Mouse (Mus musculus) lung, postnatal 10 days (tissue): ENCODE measurements around the gene Bmpr1b.
"Not testable (repeated sequence)": the region's sequence is repeated elsewhere in the genome, so short reads cannot be mapped to it uniquely, and the experiment has no call there.

ENCODE experiments used
- DNase-seq: peaks from one replicate; pipeline ENCODE4 v3.0.0; 2021

Bmpr1b gene

DNA sequence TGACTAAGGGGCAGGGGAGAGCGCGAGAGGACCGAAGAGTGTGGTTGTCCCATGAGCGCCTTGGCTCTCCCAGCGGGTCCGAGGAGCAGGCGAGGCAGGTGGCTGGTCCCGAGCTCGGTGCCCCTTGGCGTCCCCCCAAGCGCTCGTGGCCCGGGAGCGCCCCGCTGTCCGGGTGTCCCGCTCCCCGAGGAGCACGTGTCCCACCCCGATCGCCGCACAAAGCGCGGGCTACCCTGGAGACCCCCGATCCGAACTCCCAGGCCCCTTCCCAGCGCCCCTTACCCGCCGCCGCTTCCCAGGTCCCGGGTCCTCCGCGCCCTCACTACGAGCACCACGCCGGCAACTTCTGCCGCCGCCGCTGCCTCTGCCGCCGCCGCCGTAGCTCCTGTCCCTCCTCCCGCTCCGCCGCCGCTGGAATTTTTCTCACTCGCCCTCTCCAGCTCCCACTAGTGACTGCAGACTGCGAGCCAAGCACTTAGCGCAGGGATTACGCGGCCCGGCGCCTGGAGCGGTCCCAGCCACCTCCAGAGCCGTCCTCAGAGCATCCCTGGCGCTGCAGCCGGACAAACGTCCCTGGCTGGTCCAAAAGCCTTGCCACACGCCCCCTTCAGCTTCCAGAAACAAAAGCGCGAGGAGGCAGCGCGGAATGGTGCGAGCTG lies at the start of gene Bmpr1b:
Gene Bmpr1b (minus strand): TSS at position 563 of the 659 bp plus-strand sequence.
- peak; percentile 77 for DNase-seq

DNA sequence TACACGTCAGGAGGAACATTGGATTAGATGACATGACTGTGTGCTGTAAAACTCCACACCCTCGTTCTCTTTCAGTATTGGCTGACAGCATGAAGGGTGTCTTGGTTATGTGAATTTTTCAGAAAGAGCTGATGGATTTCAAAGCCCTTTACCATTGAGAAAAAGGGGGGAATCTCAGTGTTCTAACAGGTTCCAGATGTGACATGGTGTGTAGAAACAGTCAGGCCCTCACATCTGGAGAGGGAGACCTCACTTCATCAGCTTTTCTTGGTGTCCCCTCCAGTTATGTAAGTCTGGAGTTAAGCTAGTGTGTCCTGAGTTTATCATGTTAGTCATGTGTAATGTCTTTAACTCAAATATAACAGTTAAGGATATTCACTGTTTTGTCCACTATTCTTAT lies 43.6 kb upstream of the Bmpr1b start:
- no peak for DNase-seq

DNA sequence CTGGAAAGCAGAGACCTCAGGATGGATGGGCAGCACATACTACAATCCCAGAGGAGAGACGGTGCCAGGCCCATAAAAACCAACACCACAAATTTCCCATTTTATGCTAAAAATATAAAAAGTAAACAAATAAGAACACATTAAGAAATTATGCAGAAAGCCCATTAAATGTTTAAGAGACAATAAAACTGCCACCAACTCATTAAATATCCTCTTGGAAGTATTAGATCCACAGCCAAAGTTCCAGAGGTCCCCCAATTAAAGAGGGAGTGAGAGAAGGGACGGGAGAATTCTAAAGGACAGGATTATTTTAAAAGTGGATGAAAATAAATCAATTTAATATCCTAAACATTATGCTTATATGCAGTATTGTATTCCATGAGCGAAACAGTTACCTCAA lies 43.0 kb upstream of the Bmpr1b start:
- no peak for DNase-seq

DNA sequence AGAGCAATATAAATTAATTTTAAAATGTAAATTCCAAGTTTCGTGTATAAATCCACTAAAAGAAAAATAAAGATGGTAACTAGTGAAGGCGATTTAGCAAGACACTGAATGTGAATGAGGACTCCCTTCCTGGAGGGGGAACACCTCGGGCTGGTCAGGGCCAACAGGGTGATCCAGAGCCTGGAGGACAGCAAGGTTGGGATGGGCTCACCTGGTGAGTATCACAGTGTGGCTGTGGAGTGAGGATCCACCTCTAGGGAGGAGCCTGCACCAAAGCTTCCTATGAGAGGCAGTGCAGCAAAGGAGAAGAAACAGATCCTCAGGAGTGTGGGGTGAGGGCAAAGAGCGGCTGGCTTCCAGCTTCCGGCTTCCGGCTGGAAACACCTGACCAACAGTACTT lies 40.8 kb upstream of the Bmpr1b start:
- DNase-seq = no peak

DNA sequence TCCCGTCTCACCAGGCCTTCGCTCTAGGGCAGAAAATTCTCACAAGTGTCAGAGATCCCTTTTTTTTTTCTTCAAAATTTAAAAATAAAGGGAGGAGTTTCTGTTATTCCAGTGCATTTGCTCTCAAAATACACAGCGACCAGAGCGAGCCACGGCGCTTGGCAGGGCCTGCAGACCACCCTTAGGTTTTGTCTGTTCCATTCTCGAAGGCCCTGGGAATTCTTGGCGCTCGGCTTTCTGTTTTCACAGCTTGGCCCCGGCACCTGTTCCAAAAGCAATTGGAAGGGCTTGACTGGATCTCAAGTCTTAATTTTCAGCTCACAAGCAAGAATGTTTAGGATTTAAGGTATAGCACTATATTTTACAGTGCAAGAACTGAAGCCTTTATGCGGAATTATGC lies 39.8 kb upstream of the Bmpr1b start:
- no peak for DNase-seq

DNA sequence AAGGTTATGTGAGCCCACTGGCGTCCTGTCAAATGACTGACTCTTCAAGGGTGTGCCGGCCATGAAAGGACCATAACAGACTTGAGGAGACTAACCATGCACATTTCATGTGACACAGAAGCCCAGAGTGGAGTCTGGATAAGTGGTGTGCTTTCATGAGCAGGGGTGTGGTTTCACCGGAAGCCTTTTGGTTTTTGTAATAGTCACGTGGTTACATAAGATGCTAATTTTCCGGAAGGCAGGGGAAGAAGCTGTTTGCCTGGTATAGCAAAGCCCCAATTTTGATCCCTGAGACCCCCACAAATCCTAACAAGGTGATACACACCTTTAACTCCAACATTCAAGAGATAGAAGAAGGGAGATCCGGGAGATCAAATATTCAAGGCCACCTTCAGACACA lies 38.3 kb upstream of the Bmpr1b start:
- DNase-seq = no peak

DNA sequence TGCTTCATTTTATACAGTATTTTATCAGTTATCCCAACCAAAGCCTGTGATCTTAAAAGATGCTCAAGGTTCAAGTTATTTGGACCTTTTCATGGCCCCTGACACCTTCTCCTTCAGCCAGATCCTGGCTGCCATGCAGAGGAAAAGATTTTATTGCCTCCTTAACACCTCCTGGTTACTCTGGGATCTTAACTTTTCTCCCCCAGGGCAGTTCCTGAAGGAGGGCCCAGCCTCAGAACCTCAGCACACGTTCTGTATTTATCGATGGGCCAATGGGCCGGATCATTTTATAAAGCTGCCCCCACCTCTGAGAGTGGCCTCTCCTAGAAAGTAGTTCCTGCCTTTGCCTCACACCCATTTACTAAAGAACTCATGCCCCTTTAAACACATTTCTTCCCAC lies 37.1 kb upstream of the Bmpr1b start:
- no peak for DNase-seq

DNA sequence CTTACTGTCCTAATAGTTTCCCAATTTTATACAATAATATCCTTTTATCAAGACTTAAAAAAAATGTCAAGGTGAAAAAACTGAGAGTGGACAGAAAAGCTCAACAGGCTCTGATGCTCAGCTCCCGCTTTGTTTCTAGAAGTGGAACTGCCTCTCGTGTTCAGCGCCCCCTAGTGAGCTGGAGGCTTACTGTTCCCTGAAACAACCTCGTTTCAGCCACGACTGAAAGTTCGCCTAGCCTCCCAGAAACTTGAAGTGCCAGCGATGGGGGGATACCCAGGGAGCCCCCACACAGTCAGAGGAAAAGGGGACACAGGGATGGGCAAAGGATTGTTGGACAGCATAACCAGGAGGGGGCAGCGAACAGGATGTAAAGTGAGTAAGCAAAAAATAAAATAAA lies 26.9 kb upstream of the Bmpr1b start:
- DNase-seq = no peak

DNA sequence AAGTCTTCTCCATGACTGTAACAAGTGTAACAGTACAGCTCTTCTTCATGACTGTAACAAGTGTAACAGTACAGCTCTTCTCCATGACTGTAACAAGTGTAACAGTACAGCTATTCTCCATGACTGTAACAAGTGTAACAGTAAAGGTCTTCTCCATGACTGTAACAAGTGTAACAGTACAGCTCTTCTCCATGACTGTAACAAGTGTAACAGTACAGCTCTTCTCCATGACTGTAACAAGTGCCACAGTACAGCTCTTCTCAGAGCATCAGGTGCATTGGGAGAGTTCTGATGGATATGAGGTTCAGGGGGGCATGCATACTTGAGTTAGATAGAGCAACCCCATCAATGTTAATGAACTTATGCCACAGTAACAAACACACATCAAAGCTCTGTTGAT lies 22.4 kb upstream of the Bmpr1b start:
- DNase-seq = not testable (repeated sequence)

DNA sequence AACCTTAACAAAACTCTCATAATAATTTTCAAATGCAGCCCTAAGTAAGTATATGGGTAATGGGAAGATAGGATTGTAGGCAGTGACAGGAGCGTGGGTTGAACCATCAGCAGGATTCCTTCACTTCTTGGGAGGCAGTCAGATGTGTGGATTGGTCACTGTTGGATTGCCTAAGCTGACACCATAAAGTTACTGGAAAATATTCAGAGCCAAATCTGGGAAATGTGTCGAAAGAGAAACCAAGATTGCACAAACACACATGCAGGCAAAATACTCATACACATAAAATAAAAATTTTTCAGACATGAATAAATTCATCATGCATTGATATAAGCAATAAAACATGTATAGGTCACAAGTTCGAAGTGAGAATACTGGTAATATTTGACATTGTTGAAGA lies 17.3 kb upstream of the Bmpr1b start:
- no peak for DNase-seq

DNA sequence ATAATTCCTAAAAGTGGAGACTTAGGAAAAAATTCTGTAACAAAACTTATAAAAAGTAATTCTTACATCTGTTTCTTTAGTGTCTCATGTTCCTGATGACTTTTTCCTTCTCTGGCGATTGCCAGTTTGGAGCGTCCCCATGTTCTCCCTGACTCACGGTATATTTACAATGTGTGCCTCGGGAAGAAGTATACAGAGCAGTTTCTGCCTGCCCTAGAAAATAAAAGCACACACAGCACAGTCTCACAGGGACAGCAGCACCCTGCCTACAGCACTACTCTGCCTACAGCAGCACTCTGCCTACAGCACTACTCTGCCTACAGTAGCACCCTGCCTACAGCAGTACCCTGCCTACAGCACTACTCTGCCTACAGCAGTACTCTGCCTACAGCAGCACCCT lies 4.8 kb upstream of the Bmpr1b start:
- no peak for DNase-seq

DNA sequence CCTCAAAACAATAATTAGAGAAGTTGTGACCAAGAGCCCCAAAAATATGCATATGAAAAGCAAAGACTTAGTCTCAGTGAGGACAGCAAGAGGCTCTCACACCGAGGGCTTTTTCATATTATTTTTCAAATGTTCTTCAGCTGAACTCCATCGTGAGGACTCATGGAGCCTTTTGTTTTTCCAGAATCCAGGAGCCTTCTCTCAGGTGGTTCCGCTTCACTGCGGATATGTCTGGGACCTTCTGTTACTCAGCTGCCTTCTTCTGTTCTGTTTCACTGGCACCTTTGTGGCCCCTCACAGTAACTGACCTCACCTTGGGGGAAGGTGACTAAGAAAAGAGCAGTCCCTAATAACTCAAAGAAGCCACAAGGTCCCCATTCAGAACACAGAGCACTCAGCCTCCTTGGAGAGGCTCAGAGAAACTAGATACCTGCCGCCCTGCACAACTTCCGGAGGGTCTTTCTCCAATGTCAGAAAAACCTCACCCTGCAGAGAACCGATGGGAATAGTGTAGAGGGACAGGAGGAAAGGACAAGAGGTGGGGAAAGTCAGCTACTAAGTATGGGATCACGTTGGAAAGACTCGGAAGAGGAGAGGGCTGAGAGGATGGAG lies 868 bp downstream of the Bmpr1b start:
- no peak for DNase-seq

DNA sequence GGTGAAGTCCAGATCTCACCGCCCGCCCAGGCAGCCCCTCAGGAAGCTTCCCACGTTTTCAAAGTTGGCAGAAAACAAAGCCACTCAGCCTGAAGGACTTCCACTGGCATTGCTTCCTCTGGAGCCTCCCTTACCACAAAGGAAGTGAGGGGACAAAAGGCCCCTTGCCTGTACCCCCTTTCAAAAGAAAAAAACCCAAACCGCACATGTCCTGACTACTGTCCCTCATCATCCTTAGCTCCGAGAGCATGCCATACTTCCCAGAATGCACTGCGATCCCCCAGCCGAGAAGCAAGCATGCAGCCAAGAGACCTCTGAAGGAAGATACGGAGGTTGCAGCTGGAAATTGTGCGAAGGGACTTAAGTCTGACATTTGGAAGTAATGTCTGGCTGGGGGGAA lies 4.2 kb downstream of the Bmpr1b start:
- no peak for DNase-seq

DNA sequence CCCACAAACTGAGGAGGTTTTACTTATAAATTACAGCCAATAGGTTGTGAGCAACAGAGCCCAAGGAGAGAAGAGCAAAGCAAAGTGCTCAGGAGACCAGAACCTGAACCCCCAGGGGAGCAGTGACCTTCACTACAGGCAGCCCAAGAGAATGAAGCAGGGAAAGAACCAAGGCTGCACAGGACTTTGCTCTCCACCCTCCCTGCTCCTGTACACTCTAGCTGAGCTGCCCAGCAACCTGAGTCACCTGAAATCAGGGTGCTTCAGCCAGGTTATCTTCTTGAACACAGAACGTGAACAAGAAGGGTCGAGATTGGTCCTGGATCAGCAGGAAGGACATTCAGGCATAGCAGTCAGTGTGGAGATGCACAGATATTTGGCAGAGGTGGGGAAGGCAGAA lies 5.3 kb downstream of the Bmpr1b start:
- no peak for DNase-seq

DNA sequence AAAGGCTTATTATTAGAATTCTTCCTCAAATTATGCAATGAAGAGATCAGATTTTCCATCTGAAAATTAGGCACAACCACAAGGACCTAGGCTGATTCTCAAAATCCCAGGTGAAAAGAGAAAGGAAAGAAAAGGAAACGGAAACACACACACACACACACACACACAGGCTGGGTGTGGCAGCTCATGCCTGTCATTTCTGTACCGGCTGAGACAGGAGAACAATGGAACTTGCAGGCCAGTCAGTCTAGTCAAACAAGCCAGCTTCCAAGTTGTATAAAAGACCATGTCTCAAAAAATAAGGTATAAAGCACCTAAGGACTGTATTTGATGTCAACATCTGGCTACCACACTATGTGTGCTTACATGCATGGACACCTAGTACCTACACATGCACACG lies 7.8 kb downstream of the Bmpr1b start:
- DNase-seq = no peak

DNA sequence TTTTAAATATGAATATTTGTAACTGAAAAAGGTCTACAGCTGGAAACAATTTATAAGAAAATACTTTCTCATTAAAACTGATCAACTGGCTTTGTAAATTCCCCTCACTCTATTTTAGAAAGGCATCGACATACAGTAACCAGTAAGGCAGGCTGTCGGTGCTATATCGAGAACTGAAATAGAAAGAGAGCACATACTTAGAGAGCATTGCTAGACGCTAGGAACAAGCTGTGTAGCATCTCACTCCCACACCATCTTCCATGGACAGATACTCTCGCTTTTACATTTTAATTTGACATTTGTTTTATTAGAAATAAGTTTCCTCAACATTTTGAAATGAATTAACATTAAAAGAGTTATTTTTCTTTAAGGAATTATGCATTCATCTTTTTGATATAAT lies 17.2 kb downstream of the Bmpr1b start:
- no peak for DNase-seq

DNA sequence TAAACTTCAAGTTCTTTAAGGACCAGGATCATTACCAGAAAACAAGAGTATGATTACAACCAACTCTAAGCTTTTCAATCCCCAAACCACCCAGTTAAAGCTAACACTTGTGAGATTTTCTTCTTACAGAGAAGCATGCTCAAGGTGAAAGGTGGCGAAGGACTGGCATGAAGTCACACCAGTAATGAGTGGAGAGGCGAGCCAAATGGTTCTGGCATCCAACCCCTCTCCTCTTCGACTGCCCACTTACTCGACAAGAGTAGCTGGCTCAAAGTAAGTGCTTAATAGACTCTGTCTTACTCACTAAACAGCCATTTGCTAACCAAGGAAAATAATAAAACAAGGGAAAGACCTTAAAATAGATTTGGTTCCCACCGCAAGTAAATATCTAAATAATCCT lies 30.4 kb downstream of the Bmpr1b start:
- peak; percentile 13 for DNase-seq

DNA sequence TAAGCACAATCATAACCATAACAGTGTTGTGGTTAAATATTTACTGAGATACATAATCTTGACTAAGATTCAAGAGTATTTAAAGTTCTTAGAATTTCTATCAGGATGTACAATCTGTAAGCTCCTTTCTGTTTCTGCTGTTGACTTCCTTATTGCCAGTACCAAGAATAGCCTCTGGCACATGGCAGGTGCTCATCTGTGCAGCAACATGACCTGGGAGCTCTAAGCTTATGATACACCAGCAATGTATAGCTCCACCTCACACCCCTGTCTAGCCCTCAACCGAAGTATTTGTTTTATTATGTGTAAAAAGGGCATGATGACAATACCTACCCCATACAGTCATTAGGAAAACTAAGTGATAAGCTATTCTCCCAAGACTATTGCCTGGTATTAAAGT lies 42.8 kb downstream of the Bmpr1b start:
- no peak for DNase-seq

DNA sequence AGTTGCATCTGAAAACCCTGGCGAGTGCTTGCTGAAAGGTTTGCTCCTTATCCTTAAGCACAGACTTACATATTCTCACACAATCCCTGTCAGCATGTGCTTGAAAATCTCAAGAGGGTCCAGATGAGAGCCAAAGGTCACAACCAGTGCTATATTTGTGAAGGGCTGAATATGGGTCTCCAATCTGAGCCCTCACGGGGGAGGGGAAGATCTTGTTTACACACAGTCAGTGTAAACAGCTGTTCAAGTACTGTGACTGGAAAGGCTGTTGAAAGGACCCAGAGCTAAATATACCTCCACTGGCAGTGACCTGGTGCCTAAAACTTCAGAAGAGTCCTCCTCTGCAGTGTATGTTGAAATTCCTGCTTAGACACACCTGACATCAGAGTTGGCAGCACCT lies 43.7 kb downstream of the Bmpr1b start:
- DNase-seq = peak; percentile 40

DNA sequence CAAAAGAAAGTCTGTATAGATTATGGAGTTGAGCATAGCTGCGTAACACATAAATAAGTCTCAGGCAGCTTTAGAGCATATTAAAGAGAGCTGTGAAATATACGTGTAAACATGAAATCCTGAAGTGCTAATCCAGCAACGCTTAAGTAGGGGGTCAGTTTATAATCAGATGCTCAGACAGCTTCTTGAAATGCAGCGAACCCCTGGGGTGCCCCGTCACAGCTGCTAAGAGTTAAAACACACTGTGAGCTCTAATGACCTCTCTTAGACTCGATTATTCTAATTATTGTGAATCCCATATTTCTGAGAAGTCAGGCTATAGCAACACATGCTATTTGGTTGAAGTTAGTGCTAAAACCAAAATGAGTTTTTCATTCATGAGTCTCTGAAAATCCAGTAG lies 45.0 kb downstream of the Bmpr1b start:
- DNase-seq = no peak

DNA sequence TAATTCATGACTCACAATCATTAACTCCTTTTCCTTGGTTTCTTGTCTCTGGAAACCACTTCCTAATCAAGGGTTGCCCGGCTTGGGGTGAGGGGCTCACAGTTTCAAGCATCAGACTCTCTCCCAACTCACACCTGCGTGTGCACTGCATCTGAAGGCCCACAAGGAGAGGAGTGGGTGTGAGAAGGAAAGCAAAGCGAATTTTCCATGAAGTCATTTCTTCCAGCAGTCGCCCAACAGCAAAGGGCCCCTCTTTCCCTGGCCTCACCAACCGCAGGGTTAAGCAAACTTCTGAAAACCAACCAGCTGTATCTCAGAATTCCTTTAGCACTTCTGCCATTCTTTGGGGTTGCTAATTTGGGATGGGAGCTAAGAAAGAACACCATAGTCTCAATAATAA lies 46.8 kb downstream of the Bmpr1b start:
- no peak for DNase-seq

DNA sequence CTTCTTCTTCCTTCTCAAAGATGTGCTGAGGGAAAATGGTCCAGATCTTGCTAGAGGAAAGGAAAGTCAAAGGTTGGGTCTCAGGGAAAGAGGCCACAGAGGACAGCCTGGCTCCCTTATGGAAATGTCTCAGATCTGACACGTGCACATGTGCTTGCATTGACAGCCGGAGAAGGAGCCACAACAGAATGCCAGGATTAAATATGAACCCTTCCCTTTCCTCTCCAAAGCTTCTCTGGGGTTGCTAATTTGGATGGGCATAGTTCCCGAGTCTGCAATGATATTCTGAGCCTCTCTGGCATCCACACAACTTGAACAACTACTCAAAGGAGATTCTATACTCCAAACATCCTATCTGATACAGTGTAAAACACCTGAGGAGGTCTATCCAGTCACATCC lies 48.4 kb downstream of the Bmpr1b start:
- DNase-seq = no peak

DNA sequence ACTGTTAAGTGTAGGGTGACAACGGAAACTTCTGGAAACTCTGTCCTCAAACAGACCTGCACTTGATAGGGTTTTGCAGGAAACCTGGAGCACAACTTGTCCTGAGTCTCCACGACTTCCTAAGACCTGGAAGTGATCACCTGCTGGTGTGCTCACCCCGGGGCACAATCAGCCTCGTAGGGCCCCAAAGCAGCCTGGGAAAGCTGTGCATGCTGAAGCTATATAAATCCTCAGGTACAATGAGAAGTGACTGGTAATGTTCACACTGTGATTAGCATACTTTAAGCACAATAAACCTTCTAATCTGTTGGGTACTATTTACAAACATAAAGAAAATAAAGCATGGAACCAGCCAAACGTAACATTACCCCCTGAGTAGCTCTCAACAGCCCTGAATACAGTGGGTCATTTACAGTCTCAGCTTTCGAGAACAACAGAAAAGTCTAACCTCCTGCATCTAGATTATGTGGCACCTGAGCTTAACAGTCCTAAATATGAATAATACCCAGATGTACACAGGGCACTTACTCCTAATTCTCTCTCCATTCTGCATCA lies 54.4 kb downstream of the Bmpr1b start:
- DNase-seq = no peak

DNA sequence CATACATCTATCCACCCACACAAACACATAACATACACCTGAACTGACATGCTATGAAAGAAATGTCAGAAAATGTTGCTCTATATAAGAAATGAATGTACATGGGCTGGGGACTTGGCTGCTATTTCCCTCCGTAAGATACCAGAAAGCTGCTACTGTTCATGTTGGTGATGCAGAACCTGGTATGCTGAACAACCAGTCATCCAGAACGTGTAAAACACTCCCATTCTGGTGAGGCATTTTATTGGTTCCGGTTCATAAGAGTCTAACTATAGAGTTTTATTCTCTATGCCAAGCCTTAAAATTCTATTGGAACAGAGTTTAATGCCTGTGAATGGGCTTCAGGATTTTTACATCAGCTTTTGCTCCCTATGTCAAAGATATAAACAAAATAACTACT lies 55.0 kb downstream of the Bmpr1b start:
- no peak for DNase-seq

DNA sequence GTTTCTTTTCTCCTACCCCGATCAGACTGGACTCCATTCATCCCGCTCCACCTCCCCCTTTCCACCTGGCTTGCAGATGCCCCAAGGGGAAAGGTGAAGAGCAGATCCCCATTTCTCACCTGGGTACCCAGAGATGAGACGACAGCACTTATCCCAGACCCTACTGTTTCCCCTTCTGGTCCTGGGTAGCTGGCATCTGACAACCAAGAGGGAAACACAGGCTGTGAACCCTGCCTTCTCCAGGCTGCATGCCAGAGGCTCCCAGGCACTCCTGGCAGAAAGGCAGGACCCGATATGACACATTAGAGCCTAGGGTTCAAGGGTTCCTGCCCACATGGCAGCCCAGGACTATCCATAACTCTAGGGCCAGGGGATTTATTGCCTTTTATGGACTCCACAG lies 56.0 kb downstream of the Bmpr1b start:
- no peak for DNase-seq
